Mouse (Mus musculus) heart, postnatal 36 days (tissue): ENCODE results near the gene Vac14. TPM values are rescaled to one million over a fixed set of nuclear protein-coding genes. Genes with fewer than 3 reads are reported as not detected.

ENCODE experiments used
- DNase-seq, 2 experiments: peaks; one replicate each; pipeline ENCODE4 v3.0.0; 2021 to 2022
- intact Hi-C: fragments of 180-260 bp; cut with DNase I; formaldehyde crosslinking; loops from one replicate; pipeline ENCODE4 v1.15.1; 2025
- total RNA-seq, 2 experiments: library from RNA; stranded (reverse); gene quantifications; 2 replicates each; pipeline ENCODE4 v1.2.3; 2021

The Vac14 gene
- total RNA-seq, 2 experiments from 2014 or later: 14.7 to 16.8 TPM

GRCm38 (mm10) chr8:110711271-110711934, 93.0 kb downstream of the Vac14 start:
- peak; percentile 35 to 47 for DNase-seq
- intact Hi-C loops: no loop called here

- DNase-seq: peak; percentile 38 to 41
- intact Hi-C loops: no loop called here
Measured at GRCm38 (mm10) chr8:110713073-110713472, 94.7 kb downstream of the Vac14 start.

- intact Hi-C loops: no loop called here
- no peak for DNase-seq
Measured at GRCm38 (mm10) chr8:110714827-110715519, 96.6 kb downstream of the Vac14 start.

DNA sequence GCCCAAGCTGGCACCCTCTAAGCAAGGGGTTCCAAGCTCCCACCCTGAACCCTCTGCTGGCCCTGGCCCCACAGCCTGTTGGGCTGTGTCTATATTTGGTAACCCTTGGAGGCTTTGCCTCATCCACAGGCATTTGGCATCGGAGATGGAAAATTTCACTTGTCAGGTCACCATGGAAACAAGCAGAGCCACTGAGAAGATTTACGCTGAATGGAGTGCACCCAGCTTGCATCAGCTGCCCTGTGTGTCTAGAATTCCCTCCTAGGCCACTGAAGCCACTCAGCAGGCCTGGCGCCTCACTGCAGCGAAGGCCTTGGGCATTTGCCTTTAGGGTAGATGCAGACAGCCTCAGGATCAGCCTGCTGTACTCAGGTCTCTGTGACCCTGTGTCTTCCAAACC, 97.7 kb downstream of the Vac14 start:
- intact Hi-C loops: no loop called here
- peak; percentile 42 to 57 for DNase-seq

- no peak for DNase-seq
- intact Hi-C loops: no loop called here
Measured at GRCm38 (mm10) chr8:110717131-110717530, 98.7 kb downstream of the Vac14 start.

DNA sequence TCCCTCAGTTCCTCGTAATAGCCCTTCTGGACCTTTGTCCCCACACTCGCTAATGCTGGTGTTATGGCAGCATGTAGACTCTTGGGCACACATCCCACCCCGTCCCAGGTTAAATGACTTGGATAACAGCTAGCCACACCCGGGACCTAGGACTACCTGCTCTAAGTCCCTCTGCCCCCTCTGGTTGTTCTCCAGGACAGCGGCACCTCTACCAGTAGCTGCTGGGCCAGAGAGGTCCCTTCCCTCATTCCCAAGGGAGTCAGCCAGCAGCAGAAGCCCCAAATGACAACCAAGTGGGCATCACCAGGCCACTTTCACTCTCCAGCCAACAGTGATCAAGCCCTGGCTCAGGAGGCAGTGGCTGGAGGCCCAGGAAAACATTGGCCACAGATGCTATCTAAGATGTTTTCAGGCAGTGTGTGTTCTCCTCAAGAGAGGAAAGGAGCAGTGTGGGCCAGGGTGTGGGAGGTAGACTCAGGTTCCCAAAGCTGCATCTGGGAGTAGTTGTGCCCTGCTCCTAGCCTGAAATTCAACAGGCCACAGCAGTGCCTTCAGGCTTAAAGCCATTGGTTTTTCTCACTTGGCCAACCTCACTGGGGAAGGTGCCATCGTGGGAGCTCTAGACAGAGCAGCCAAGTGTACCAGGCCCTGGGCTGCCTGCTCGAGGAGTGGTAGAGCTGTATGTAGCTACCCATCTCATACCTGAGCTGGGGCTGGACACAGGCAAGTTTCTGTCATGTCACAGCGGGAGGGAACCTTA, 100.0 kb downstream of the Vac14 start:
- DNase-seq: no peak
- intact Hi-C loops: no loop called here

DNA sequence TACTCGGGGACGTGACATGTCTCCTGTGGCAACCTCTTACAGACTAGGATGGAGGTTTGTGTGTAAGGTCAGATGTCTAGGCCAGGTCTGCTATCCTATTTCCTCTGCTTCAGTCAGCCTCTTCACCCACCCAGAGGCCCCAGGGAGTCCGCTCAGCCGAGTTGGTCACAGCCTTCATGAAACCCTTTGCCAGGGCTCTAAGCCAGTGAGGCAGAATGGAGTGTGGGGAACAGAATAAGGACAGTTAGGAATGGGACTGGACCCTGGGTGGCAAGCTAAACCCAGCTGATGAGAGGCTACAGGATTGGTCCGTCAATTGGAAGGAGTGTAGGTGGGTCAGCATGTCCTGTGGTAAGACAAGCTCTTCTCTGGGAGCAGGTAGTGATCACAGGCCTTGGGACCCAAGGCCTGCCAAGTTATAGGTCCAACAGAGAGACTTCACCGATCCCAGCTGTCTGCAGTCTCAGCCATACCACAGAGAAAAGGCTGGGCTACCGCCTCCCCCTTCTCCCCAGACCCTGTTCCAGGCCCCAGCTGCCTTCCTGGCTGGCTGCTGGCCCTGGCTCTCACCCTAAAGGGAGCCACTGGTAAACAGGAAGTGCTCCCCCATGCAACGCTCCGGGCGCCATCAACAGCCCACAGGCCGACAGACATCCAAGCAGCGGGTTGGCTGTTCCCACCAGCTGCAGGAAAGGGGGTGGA, 100.7 kb downstream of the Vac14 start:
- intact Hi-C loops: no loop called here
- DNase-seq: peak; percentile 60 to 64

DNA sequence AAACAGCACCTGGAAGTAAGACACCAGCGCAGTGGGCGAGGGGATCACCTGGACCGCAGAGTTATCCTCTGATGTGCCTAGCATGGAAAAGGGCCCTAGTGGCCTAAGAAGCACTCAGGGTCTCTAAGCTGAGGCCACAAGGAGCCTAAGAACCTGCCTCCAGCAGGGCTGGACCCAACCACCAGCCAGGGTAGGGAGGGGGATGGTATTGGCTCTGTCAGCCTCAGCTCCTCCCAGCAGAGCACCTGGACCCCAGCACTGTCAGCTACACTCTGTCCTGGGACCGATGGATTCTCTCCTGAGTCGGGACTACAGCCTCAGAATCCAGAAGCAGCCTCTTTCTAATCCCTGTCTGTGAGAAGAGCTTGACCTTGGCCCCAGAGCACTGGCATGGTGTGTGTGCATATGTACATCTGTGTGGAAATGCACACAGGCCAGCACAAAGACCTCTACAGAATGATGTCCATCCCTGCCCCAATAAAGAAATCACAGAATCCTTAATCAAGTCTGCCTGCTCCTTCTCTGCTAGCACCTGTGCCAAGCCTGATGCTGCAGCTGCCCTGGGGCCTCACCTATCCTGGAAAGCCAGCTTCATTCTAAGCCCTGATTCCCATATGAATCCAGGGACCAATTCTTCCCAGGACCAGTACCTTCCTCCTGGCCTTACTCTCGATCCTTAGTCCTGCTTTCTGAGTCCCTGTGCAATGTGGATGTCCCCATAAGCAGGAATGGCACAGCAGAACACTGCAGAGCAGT, 101.7 kb downstream of the Vac14 start:
- DNase-seq: no peak
- intact Hi-C loops: no loop called here

GRCm38 (mm10) chr8:110720685-110721598, 102.6 kb downstream of the Vac14 start, which contains the start of gene Mtss1l:
Mtss1l (plus strand) TSS chr8:110721476.
- peak; percentile 70 to 80 for DNase-seq
- intact Hi-C loops: no loop called here

- DNase-seq: peak; percentile 44 to 72
- intact Hi-C loops: loop anchor here (2.0 kb wide), 1 partner anchor 51 kb away; no protein-coding TSS in a partner anchor
Measured at GRCm38 (mm10) chr8:110721606-110722413, 103.4 kb downstream of the Vac14 start.

DNA sequence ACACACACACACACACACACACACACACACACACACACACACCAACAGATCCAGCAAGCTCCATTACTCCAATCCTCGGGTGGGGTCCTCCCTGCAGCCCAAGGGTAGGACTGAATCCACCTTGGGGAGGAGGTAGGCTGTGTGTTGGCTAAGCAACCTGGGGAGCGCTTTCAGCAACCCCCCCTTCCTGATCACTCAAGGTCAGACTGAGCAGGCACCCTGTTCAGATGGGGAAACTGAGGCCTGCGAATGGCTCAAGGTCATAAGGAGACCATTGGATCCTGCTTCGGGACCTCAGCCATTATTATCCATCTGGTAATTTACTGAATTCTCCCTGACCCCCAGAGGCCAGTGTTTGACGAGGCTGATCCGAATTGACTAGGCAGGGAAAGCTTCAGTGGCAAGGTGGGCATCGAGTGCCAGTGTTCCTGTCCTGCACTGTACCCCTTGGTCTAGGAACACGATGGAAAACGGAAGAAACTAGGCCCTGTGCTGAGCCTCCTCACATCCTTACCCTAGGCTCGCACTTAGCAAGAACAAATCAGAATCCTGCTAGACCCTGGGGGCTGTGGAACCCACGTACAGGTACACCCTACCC, 104.1 kb downstream of the Vac14 start:
- intact Hi-C loops: loop anchor here (2.0 kb wide), 1 partner anchor 52 kb away; no protein-coding TSS in a partner anchor
- DNase-seq: no peak

DNA sequence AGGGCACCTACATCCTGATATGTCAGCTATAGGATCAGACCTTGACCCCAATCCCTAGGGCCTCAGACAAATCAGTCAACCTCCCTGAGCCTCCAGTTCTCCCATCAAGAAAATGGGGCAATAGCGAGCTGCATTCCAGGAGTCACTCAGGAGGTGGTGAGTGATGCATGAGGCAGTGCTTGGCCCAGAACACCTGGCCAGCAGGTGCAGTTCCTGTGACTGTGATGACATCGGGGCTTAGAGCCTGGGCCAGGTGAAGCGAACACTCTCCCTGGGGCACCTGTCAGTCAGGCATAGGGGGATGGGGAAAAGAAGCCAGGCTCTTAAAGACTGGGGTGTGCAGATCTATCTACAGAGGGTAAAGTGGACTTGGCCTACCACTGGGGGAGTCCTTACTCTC, 106.1 kb downstream of the Vac14 start:
- intact Hi-C loops: no loop called here
- no peak for DNase-seq

DNA sequence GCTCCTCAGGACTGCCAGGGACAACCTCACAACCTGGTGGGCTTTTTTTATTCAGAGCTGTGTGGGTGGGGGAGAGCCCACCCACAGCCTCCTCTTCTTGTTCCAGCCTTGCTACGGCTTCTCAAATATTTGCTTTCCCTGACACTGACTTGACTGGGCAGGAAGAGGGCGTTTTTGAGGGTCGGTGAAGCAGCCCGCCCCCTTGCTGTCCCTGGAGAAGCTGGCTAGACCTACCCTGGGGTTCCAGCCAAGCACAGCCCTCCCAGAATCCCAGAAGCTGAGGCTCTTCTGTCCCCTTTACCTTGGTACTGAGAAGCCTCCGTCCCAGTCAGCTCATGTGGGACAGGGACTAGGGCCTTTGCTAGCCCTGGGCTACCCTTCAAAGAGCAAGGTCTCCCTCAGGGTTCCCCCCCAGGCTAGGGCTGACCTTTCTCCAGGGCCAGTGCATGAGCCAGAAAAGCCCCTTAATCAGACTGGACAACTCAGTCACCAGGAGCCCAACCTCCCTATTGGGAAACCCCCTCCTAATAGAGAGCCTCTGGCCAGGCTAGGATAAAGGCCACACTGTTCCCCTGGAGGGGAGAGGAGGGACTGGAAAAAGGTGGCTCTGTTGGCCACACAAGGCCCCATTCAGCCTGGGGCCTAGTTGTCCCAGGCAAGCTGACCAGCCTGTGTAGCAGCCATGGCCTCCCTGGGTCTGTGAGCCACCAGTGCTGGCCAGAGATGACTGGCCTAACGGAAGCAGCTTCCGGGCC, 106.9 kb downstream of the Vac14 start:
- intact Hi-C loops: no loop called here
- DNase-seq: no peak

DNA sequence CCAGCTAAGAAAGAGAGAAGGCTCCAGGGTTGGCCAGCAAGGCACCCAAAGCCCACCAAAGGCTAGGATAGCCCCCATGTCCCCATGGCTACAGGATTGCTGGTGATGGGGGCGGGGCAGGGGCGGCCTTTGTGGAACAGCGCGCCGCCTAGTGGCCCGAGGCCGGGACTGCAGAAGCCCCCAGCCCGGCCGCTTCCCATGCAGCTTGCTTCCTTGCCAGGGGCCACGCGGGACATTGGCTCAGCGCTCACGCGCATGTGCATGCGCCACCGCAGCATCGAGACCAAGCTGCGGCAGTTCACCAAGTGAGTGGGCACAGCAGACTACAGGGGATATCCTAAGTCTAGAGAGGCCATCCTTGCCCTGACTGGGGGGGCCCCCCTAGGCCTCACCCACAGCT, 108.5 kb downstream of the Vac14 start:
- DNase-seq: peak; percentile 71 to 76
- intact Hi-C loops: loop anchor here (1.0 kb wide), 1 partner anchor 81 kb away; no protein-coding TSS in a partner anchor

GRCm38 (mm10) chr8:110731346-110731859, 113.0 kb downstream of the Vac14 start:
- intact Hi-C loops: no loop called here
- DNase-seq: no peak

GRCm38 (mm10) chr8:110733036-110733435, 114.7 kb downstream of the Vac14 start:
- intact Hi-C loops: no loop called here
- DNase-seq: no peak
